Mouse (Mus musculus): ENCODE results near the gene Tecpr2.

Gene Tecpr2

DNA sequence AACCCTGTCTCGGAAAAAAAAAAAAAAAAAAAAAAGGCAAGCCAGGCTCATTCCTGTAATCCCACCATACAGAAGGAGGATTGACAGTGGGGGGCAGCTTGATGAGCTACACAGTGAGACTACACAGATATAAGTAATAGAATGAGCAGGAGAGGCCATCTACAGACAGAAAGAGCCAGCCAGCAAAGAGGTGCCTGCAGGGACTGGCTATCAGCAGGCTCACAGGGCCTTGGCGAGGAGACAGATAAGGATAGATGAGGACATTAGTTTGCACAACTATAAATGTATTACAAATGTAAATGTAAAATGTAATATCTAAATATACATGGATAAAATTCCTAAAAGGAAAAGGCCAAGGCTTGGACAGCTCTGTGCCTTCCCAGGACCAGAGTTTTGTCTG lies 110.8 kb downstream of the Tecpr2 start:
- CTCF ChIA-PET = no interaction called here

- CTCF ChIA-PET = no interaction called here
Measured at GRCm38 (mm10) chr12:111000956-111001355, 111.9 kb downstream of the Tecpr2 start.

- CTCF ChIA-PET = no interaction called here
Measured at GRCm38 (mm10) chr12:111004142-111004541, 115.1 kb downstream of the Tecpr2 start.

DNA sequence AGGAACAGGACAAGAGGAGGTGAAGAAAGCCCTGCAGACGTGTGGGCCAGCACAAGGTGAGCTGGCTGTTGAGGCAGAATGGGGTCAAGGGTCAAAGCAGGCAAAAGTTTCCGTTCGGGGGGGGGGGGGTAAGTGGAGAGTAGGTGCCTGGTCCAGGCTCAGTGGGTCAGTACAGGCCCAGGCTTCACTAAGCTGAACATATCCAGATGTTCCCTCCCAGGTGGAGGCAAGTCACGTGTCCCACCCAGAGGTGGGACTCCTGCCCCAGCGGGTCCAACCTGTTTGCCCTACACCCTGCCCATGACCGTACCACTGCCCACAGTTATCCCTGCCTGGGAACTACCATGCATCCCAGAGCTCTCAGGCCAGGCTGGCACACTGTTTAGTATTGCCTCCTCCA lies 116.7 kb downstream of the Tecpr2 start:
- CTCF ChIA-PET = interaction anchor here (0.6 kb wide), 3 partner anchors 11 to 308 kb away, joined by 3 to 6 read pairs (median 3); no protein-coding TSS in a partner anchor

- CTCF ChIA-PET = interaction anchor here (0.6 kb wide), 1 partner anchor 308 kb away, joined by 6 read pairs; no protein-coding TSS in a partner anchor
Measured at GRCm38 (mm10) chr12:111006339-111006738, 117.3 kb downstream of the Tecpr2 start.

GRCm38 (mm10) chr12:111007134-111008103 lies 118.4 kb downstream of the Tecpr2 start:
- CTCF ChIA-PET = no interaction called here

DNA sequence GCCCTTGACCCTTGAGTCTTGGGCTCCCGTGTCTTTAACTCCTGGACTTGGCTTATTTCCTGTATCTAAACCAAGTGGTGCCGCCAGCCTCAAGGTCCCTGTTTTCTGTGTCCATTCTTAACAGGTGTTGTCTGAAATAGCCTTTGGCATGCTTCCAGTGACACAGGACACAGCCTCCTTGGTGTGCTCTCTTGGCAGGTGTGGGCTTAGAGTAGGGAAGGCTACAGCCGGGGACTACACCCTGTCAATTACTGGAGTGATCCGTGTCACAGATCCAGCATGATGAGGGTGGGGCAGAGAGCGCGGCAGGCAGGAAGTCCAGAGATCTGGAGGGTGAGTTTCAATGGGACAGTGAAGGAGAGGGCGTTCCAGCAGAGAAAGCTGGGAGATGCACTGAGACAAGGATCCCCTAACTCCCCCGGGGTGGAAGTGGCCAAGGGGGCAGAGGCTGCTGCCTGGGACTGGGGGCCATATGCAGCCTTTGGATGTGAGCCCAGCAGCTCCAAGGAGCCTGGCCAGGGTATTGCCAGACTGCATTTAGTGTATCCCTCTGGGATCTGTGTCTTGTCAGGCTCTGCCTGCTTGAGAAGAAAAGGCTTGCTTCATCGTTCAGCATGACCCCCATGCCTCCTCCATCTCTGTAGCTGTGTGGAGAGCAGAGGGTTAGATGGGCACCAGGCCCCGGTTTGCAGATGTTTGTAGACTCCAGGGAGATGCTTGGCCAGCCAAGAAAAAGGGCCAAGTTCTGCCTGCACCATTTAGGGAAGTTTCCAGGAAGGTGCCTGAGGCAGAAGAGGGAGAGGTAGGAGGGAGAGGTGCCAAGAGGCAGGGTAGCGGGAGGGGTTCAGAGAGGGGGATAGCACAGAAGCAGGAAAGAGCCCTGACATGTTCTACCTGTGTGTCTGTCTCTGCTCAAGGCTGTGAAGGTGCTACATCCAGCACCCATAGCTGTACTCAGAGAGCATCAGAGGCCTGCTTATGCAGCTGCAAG lies 119.7 kb downstream of the Tecpr2 start:
- CTCF ChIA-PET = no interaction called here

GRCm38 (mm10) chr12:111009615-111010257 lies 120.7 kb downstream of the Tecpr2 start:
- CTCF ChIA-PET = interaction anchor here (0.7 kb wide), 1 partner anchor 80 kb away, joined by 4 read pairs; no protein-coding TSS in a partner anchor

GRCm38 (mm10) chr12:111016807-111017206 lies 127.7 kb downstream of the Tecpr2 start:
- CTCF ChIA-PET = no interaction called here

- CTCF ChIA-PET = interaction anchor here (0.6 kb wide), 1 partner anchor 300 kb away, joined by 4 read pairs; no protein-coding TSS in a partner anchor
Measured at GRCm38 (mm10) chr12:111018068-111018467, 129.0 kb downstream of the Tecpr2 start.

- CTCF ChIA-PET = no interaction called here
Measured at GRCm38 (mm10) chr12:111019086-111019485, 130.0 kb downstream of the Tecpr2 start.

- CTCF ChIA-PET = no interaction called here
Measured at GRCm38 (mm10) chr12:111021138-111021537, 132.1 kb downstream of the Tecpr2 start.

GRCm38 (mm10) chr12:111021577-111021976 lies 132.5 kb downstream of the Tecpr2 start:
- CTCF ChIA-PET = no interaction called here

All from spleen, embryonic (tissue).